Mouse (Mus musculus) lung, adult 2 months (tissue): ENCODE results near the gene Syt6.

Experiments used
- CTCF ChIP-seq: fragments of 200-500 bp; IDR thresholded peaks from 2 replicates; pipeline ENCODE4 v1.5.1; 2011; ENCODE audit warnings: mild to moderate bottlenecking, low read length, control low read depth; ENCODE audit not compliant: insufficient read depth
- POLR2A ChIP-seq: fragments of 200-500 bp; IDR thresholded peaks from 2 replicates; pipeline ENCODE4 v1.6.1; 2011; ENCODE audit warnings: low read depth, mild to moderate bottlenecking, control low read depth, low read length, borderline replicate concordance; ENCODE audit errors: extremely low read depth

DNA sequence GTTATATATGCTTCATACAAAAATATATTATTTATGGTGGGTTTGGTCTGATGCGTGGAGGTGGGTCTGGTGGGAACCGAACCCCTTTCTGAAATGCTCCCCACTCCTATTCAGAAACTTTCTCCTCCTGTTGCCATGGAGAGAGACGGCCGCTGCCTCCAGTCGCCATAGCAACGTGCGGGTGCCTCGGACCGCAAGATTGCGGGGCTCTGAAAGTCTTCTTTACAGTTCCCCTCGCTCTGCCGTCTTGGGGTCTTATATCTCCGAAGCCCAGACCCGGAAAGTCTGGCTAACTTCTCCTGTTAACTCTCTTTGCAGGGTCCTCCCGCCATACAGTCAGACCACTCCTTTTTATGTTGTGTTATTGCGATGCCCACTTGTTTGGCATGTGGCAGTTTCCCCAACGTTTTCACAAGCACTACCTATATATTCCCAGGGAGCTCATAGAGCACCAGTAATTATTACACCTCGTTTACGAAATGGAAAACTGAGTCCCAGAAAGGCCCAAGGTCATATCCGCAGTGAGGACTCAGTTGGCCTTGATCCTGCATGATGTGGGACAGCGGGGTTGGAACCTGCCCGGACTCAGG is 370 bp upstream of the Syt6 start:
- no peak for TF ChIP-seq POLR2A
- no peak for TF ChIP-seq CTCF
